Mouse (Mus musculus) C2C12 (cell line): ENCODE results near the gene Upf3b. TPM values are rescaled to one million over a fixed set of nuclear protein-coding genes. Genes with fewer than 3 reads are reported as not detected.

Experiments used
- H3K27me3 ChIP-seq: one replicate; pipeline ENCODE4 v1.6.1; 2011; ENCODE audit not compliant: control insufficient read depth, insufficient read depth, insufficient read length
- H3K36me3 ChIP-seq: one replicate; pipeline ENCODE4 v1.6.1; 2011; ENCODE audit not compliant: control insufficient read depth, insufficient read depth
- H3K4me3 ChIP-seq: one replicate; pipeline ENCODE4 v1.5.1; 2011; ENCODE audit warnings: mild to moderate bottlenecking, control low read depth; ENCODE audit not compliant: poor library complexity, insufficient read depth, severe bottlenecking
- H3K79me2 ChIP-seq: one replicate; pipeline ENCODE4 v1.6.1; 2011; ENCODE audit not compliant: control insufficient read depth, insufficient read depth
- H3K79me3 ChIP-seq: one replicate; pipeline ENCODE4 v1.6.1; 2011; ENCODE audit warnings: low read depth, control low read depth
- H3ac ChIP-seq: one replicate; pipeline ENCODE3; 2011; ENCODE audit warnings: low read depth; ENCODE audit not compliant: control insufficient read depth, insufficient read length
- CEBPB ChIP-seq: IDR thresholded peaks from one replicate; pipeline ENCODE4 v1.6.1; 2011; ENCODE audit warnings: low read depth, mild to moderate bottlenecking, control low read depth, moderate library complexity
- CTCF ChIP-seq: IDR thresholded peaks from one replicate; pipeline ENCODE4 v1.5.1; 2011; ENCODE audit not compliant: control insufficient read depth, insufficient read depth, insufficient read length
- FOSL1 ChIP-seq: IDR thresholded peaks from one replicate; pipeline ENCODE4 v1.8.0; 2011; ENCODE audit warnings: mild to moderate bottlenecking, low read length; ENCODE audit not compliant: poor library complexity, insufficient read depth, severe bottlenecking
- MAX ChIP-seq: IDR thresholded peaks from one replicate; pipeline ENCODE4 v1.6.1; 2011; ENCODE audit warnings: mild to moderate bottlenecking, control low read depth
- MYOD1 ChIP-seq: IDR thresholded peaks from one replicate; pipeline ENCODE4 v1.6.1; 2011; ENCODE audit warnings: low read depth; ENCODE audit not compliant: control insufficient read depth, insufficient read length
- MYOG ChIP-seq: IDR thresholded peaks from one replicate; pipeline ENCODE4 v1.6.1; 2011; ENCODE audit not compliant: control insufficient read depth, insufficient read length; ENCODE audit errors: extremely low read depth
- USF1 ChIP-seq: IDR thresholded peaks from one replicate; pipeline ENCODE4 v1.6.1; 2011; ENCODE audit warnings: low read depth, mild to moderate bottlenecking, control low read depth, moderate library complexity
- polyA plus RNA-seq: library from polyadenylated mRNA; unstranded; fragments of >200 nt; fragmentation: generic; extraction: Trizol; gene quantifications from one replicate; pipeline ENCODE4 v1.2.1, GENCODE M21; 2012; ENCODE audit warnings: missing spikeins

The Upf3b gene
- polyA plus RNA-seq, 1 experiment, result 4.3 TPM

- peaks cover 7% of the 10 kb centered on the region for H3K79me3 ChIP-seq
- TF ChIP-seq FOSL1, result no peak
- TF ChIP-seq CTCF, result no peak
- no peak for TF ChIP-seq MYOD1
- no peak for TF ChIP-seq CEBPB
- TF ChIP-seq MYOG, result no peak
- no peak for TF ChIP-seq MAX
- no peak for TF ChIP-seq USF1
Observed at GRCm38 (mm10) chrX:37109526-37110192, 463 bp downstream of the Upf3b start.

GRCm38 (mm10) chrX:37103826-37104225 is 6.3 kb downstream of the Upf3b start:
- Histone ChIP-seq H3K79me2 (peaks cover 7% of the 10 kb centered on the region), H3K79me3 (no peaks in the 10 kb centered on the region), H3K4me3 (no peak overlapping the region), H3K36me3 (peaks cover 30% of the 10 kb centered on the region), H3K27me3 (no peaks in the 10 kb centered on the region), H3ac (no peak overlapping the region)
- no peak for TF ChIP-seq MYOG
- TF ChIP-seq CEBPB, result no peak
- TF ChIP-seq USF1, result no peak
- no peak for TF ChIP-seq CTCF
- TF ChIP-seq MAX, result no peak
- TF ChIP-seq MYOD1, result no peak
- TF ChIP-seq FOSL1, result no peak

More at GRCm38 (mm10) chrX:37109526-37110192, 463 bp downstream of the Upf3b start:
- H3K27me3 ChIP-seq, result no peaks in the 10 kb centered on the region
- H3K79me2 ChIP-seq, result peaks cover 18% of the 10 kb centered on the region
- H3K36me3 ChIP-seq, result peaks cover 7% of the 10 kb centered on the region
- H3K4me3 ChIP-seq, result peak overlapping the region; percentile 57
- peak overlapping the region; percentile 81 for H3ac ChIP-seq

DNA sequence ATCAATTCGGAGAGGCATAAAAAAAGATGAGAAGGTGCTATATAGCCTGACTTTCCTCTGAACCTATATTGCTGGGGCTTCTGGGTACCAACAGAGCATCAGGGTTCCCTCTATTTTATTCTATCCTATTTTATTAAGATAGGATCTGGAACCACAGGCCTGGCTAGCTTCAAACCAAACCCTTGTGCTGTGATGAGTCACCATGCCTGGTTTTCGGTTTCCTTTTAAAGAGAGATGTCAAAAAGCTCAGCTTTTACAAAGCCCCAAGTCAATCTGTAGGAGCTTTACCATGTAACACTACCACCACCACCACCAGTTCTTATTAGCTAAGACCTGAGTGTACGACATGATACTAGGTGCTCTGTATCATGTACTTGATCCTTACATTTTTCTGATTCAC is 11.4 kb downstream of the Upf3b start:
- Histone ChIP-seq H3ac (no peak overlapping the region), H3K27me3 (no peaks in the 10 kb centered on the region), H3K4me3 (no peak overlapping the region), H3K79me3 (no peaks in the 10 kb centered on the region), H3K36me3 (peaks cover 26% of the 10 kb centered on the region), H3K79me2 (no peaks in the 10 kb centered on the region)
- TF ChIP-seq MYOG, result no peak
- no peak for TF ChIP-seq MAX
- no peak for TF ChIP-seq FOSL1
- no peak for TF ChIP-seq CEBPB
- no peak for TF ChIP-seq MYOD1
- no peak for TF ChIP-seq CTCF
- TF ChIP-seq USF1, result no peak

GRCm38 (mm10) chrX:37095106-37095768 is 14.9 kb downstream of the Upf3b start:
- peaks cover 23% of the 10 kb centered on the region for H3K36me3 ChIP-seq
- no peak for TF ChIP-seq MYOD1
- TF ChIP-seq MAX, result no peak
- no peak for TF ChIP-seq USF1
- no peak for TF ChIP-seq FOSL1
- no peak for TF ChIP-seq MYOG
- no peak for TF ChIP-seq CEBPB
- TF ChIP-seq CTCF, result no peak

DNA sequence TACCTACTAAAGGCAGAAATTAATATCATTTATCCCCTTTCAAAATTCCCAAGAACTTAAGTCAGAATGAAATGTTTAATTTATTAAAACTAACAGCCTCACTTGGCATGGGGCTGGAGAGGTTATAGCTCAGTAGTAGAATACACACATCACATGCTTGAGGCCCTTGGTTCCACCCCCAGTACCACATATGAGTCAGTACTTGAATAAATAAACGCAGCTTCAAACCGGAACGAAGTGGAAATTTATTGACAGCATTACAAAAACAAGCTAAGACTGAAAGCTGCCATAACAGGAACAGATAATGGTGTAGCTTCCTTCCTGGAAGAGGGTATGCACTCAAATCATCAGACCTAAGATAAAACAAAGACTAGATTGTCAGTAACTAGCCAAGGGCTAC is 18.7 kb downstream of the Upf3b start:
- Histone ChIP-seq H3K27me3 (no peaks in the 10 kb centered on the region), H3K79me2 (no peaks in the 10 kb centered on the region), H3K4me3 (no peak overlapping the region), H3K36me3 (peaks cover 16% of the 10 kb centered on the region), H3ac (no peak overlapping the region), H3K79me3 (no peaks in the 10 kb centered on the region)
- no peak for TF ChIP-seq MYOD1
- no peak for TF ChIP-seq MYOG
- no peak for TF ChIP-seq CTCF
- no peak for TF ChIP-seq MAX
- no peak for TF ChIP-seq FOSL1
- TF ChIP-seq CEBPB, result no peak
- no peak for TF ChIP-seq USF1

More at GRCm38 (mm10) chrX:37095106-37095768, 14.9 kb downstream of the Upf3b start:
- H3K79me2 ChIP-seq, result no peaks in the 10 kb centered on the region
- H3K79me3 ChIP-seq, result no peaks in the 10 kb centered on the region
- H3K27me3 ChIP-seq, result no peaks in the 10 kb centered on the region
- no peak overlapping the region for H3K4me3 ChIP-seq
- H3ac ChIP-seq, result no peak overlapping the region
